Mouse (Mus musculus) midbrain, embryonic 11.5 days (tissue): Measurements from ENCODE around the gene Sf3a3. TPM values are rescaled to one million over a fixed set of nuclear protein-coding genes. Genes with fewer than 3 reads are reported as not detected.

ENCODE experiments used
- ATAC-seq: fragments of 200-750 bp; cut with Nextera tagmentation; 2 replicates; pipeline ENCODE4 v1.8.0; 2017; ENCODE audit warnings: moderate TSS enrichment, moderate library complexity; ENCODE audit not compliant: low FRiP score
- DNase-seq: peaks from one replicate; pipeline ENCODE4 v3.0.0; 2015; ENCODE audit warnings: low spot score; ENCODE audit errors: missing footprints
- H3K27ac ChIP-seq: fragments of 300-500 bp; sonication (generic); 2 replicates; pipeline ENCODE4 v1.5.1; 2014; ENCODE audit warnings: low read depth, low read length
- H3K27me3 ChIP-seq: fragments of 300-500 bp; sonication (generic); 2 replicates; pipeline ENCODE4 v1.6.1; 2014; ENCODE audit warnings: mild to moderate bottlenecking, low read length, moderate library complexity, mixed read lengths; ENCODE audit not compliant: control insufficient read depth, insufficient read depth
- H3K36me3 ChIP-seq: fragments of 300-500 bp; sonication (generic); 2 replicates; pipeline ENCODE4 v1.6.1; 2014; ENCODE audit warnings: mild to moderate bottlenecking, low read length, moderate library complexity, mixed read lengths; ENCODE audit not compliant: control insufficient read depth, insufficient read depth
- H3K4me1 ChIP-seq: fragments of 300-500 bp; sonication (generic); 2 replicates; pipeline ENCODE4 v1.6.1; 2014; ENCODE audit warnings: low read length; ENCODE audit not compliant: control insufficient read depth, insufficient read depth
- H3K4me2 ChIP-seq: fragments of 300-500 bp; sonication (generic); 2 replicates; pipeline ENCODE4 v1.6.1; 2014; ENCODE audit warnings: mild to moderate bottlenecking, moderate library complexity
- H3K4me3 ChIP-seq: fragments of 300-500 bp; sonication (generic); 2 replicates; pipeline ENCODE4 v1.5.1; 2014; ENCODE audit warnings: low read depth, low read length
- H3K9ac ChIP-seq: fragments of 300-500 bp; sonication (generic); 2 replicates; pipeline ENCODE4 v1.6.1; 2014; ENCODE audit warnings: low read length
- H3K9me3 ChIP-seq: fragments of 300-500 bp; sonication (generic); 2 replicates; pipeline ENCODE4 v1.6.1; 2016; ENCODE audit warnings: low read length; ENCODE audit not compliant: control insufficient read depth
- WGBS: fragments of 180-500 bp; shearing (Covaris S2); extraction: QIAGEN DNeasy Blood & Tissue Kit; methylation state at CpG from one replicate; pipeline ENCODE4 v1.1.7; 2014; 5-methylcytosine and 5-hydroxymethylcytosine counted together
- polyA plus RNA-seq: library from polyadenylated mRNA; unstranded; fragments of >200 nt; fragmentation: Nextera tagmentation; extraction: Ambion mirVana; gene quantifications from 2 replicates; pipeline ENCODE4 v1.2.1, GENCODE M21; 2014

Gene Sf3a3
- polyA plus RNA-seq, 1 experiment from 2014 or later, result 221 TPM

DNA sequence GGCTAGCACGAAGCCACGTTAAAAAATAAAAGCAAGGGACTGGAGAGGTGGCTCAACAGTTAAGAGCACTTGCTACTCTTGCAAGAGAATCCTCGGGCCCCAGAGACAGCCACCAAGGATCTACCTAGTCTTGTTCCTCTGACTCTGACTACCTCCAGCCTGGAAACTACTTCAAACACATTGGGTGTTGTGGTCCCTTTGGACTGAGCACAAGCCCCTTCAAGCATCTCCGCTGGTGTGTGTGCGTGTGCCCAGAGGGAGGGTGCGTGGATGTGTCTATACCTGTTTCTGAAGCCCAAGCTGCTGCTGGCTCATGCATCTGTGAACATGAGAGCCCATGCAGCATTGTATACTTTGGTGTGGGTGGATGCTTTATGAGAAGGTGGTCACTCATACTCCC lies 38.6 kb upstream of the Sf3a3 start:
- ATAC-seq, result no peak
- 90% methylated on average over 6 of the region's 6 CpGs for WGBS
- Histone ChIP-seq H3K9ac (no peak overlapping the region), H3K4me1 (peaks cover 29% of the 10 kb centered on the region), H3K4me2 (no peak overlapping the region), H3K27ac (no peak overlapping the region), H3K36me3 (no peaks in the 10 kb centered on the region), H3K9me3 (no peaks in the 10 kb centered on the region), H3K4me3 (no peak overlapping the region), H3K27me3 (no peaks in the 10 kb centered on the region; the same call in 1 of the 2 replicates)
- DNase-seq, result no peak

DNA sequence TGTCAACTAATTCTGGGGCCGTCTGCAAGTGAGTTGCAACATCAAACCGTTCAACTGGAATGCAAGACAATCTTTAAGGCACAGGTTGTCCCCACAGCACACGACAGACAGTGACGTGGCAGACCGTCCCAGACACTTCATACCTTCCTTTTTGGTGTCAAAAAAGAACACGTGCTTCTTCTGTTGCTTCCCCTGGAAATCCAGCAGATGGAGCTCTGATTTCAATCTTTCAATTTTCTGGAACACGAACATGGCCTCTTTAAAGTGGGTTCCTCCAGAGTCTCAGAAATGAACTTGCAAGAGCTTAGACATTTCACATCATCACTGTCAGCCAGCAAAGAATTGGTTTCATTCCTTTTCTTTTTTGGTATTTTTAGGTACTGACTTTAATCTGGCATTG lies 32.3 kb upstream of the Sf3a3 start:
- no peak for DNase-seq
- no peaks in the 10 kb centered on the region for H3K9me3 ChIP-seq
- no peak overlapping the region for H3K27ac ChIP-seq
- no peaks in the 10 kb centered on the region for H3K27me3 ChIP-seq
- H3K36me3 ChIP-seq, result peaks cover 3% of the 10 kb centered on the region; the same call in 1 of the 2 replicates
- WGBS, result 67% methylated on average over 7 of the region's 7 CpGs
- no peak overlapping the region for H3K4me3 ChIP-seq
- H3K9ac ChIP-seq, result no peak overlapping the region
- no peak for ATAC-seq
- no peak overlapping the region for H3K4me2 ChIP-seq
- no peaks in the 10 kb centered on the region for H3K4me1 ChIP-seq

DNA sequence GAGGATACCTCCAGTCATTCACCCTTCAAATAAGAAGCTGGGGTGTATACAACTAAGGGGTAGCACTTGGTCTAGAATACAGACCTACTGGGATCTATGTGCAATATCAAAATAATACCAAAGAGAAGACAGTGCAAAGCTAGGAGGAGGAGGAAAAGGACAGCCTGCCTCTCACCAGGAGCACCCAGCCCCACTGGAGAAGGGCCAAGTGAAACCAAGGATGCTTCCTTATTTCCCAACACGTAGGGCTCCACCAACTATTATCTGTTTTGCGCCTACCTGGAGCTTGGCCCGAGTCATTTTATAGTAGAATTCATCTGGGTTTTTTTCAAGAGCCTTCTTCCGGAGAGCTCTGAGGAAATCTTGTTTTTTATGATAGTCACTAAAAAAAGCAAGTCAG lies 31.1 kb upstream of the Sf3a3 start:
- Histone ChIP-seq H3K27me3 (no peaks in the 10 kb centered on the region), H3K36me3 (peaks cover 3% of the 10 kb centered on the region; the same call in 1 of the 2 replicates), H3K9me3 (no peaks in the 10 kb centered on the region), H3K4me2 (no peak overlapping the region), H3K9ac (no peak overlapping the region), H3K4me1 (no peaks in the 10 kb centered on the region), H3K27ac (no peak overlapping the region), H3K4me3 (no peak overlapping the region)
- ATAC-seq, result no peak
- no peak for DNase-seq
- WGBS, result 88% methylated on average over 4 of the region's 4 CpGs

DNA sequence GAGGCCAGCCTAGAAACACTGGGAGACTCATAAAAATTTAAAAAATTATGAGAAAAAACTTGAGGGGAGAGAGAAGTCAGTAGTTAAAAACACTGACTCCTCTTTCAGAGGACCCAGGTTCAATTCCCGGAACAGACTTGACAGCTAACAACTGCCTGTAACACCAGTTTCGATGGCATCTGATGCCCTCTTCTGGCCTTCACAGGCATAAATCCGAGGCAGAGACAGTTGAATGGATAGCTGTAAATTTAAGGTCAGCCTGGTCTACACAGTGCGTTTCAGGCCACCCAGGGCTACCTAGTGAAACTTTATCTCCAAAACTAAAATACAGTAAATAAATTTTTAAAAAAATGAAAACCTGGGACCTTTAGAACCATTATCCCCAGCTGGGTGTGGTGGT lies 29.6 kb upstream of the Sf3a3 start:
- ATAC-seq (no peak), DNase-seq (no peak)
- H3K27me3 ChIP-seq, result no peaks in the 10 kb centered on the region
- H3K9ac ChIP-seq, result no peak overlapping the region
- H3K4me1 ChIP-seq, result no peaks in the 10 kb centered on the region
- H3K4me2 ChIP-seq, result no peak overlapping the region
- peaks cover 3% of the 10 kb centered on the region; the same call in 1 of the 2 replicates for H3K36me3 ChIP-seq
- no peak overlapping the region for H3K4me3 ChIP-seq
- 81% methylated on average over 4 of the region's 4 CpGs for WGBS
- H3K9me3 ChIP-seq, result no peaks in the 10 kb centered on the region
- H3K27ac ChIP-seq, result no peak overlapping the region

DNA sequence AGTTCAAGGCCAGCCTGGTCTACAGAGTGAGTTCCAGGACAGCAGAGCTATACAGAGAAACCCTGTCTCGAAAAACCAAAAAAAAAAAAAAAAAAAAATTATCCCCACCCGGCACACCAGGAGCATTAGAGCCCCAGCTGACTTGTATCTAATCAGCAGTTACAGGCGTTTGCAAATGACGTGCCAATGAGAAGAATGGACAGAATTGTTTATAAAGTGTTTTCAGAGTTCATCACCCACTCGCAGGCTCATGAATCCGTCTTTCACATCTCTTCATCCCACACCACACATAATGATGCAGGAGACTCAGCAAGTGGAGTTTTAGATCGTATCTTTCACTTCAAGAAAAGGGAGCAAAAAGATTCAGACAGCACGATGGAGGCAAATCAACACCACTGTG lies 29.1 kb upstream of the Sf3a3 start:
- 92% methylated on average over 8 of the region's 8 CpGs for WGBS
- no peak overlapping the region for H3K27ac ChIP-seq
- H3K4me1 ChIP-seq, result no peaks in the 10 kb centered on the region
- no peak overlapping the region for H3K4me2 ChIP-seq
- H3K9ac ChIP-seq, result no peak overlapping the region
- peaks cover 3% of the 10 kb centered on the region; the same call in 1 of the 2 replicates for H3K36me3 ChIP-seq
- no peak overlapping the region for H3K4me3 ChIP-seq
- ATAC-seq (no peak), DNase-seq (no peak)
- H3K27me3 ChIP-seq, result no peaks in the 10 kb centered on the region
- H3K9me3 ChIP-seq, result no peaks in the 10 kb centered on the region

DNA sequence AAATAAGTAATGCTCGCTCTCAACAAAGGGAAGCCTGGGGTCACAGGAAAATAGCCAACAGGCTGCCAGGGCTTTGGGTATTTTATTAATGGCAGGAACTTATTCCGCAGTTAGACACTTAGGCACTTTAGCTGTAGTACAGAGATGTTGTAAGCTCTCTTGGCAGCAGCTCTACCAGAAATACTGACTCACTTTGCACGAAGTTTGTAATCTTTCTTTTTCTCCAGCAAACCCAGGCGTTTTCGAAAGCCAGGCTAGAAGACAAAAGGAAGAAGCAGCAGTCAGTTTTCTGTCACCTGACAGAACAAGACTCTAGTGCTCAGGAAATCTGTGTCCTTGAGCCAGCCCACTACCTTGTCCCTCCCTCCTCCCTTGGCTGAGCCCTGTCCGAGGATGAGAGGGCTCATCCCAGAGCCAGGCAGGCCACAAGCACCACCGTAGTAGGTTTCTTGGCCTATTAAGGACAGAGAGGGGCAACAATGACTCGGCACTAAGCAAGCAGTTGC lies 28.6 kb upstream of the Sf3a3 start:
- Histone ChIP-seq H3K4me1 (no peaks in the 10 kb centered on the region), H3K36me3 (peaks cover 3% of the 10 kb centered on the region; the same call in 1 of the 2 replicates), H3K9me3 (no peaks in the 10 kb centered on the region), H3K4me3 (no peak overlapping the region), H3K27ac (no peak overlapping the region), H3K27me3 (no peaks in the 10 kb centered on the region), H3K4me2 (no peak overlapping the region), H3K9ac (no peak overlapping the region)
- ATAC-seq, result no peak
- 93% methylated on average over 8 of the region's 8 CpGs for WGBS
- DNase-seq, result no peak

DNA sequence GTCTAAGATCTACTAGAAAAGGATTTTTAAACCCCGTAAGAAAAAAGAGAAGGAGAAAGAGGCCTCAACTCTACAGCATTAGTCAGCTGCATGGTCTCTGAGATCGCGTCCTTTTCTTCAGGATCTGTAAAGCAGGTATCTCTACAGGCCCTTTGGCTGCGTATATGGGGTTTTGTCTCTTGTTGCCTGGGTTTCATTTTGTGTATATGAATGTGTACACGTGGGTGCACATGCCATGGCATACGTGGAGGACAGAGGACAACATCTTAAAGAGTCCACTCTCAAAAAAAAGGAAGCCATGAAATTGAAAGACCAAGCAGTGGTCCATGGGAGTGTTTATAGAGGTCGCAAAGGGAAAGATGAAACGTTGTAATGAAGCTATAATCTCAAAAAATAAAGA lies 23.1 kb upstream of the Sf3a3 start:
- WGBS, result 92% methylated on average over 8 of the region's 8 CpGs
- peaks cover 4% of the 10 kb centered on the region for H3K27me3 ChIP-seq
- H3K9ac ChIP-seq, result no peak overlapping the region
- H3K4me1 ChIP-seq, result peaks cover 14% of the 10 kb centered on the region
- H3K9me3 ChIP-seq, result no peaks in the 10 kb centered on the region
- no peak overlapping the region for H3K4me3 ChIP-seq
- H3K4me2 ChIP-seq, result no peak overlapping the region
- DNase-seq, result no peak
- H3K36me3 ChIP-seq, result no peaks in the 10 kb centered on the region
- no peak for ATAC-seq
- no peak overlapping the region for H3K27ac ChIP-seq

DNA sequence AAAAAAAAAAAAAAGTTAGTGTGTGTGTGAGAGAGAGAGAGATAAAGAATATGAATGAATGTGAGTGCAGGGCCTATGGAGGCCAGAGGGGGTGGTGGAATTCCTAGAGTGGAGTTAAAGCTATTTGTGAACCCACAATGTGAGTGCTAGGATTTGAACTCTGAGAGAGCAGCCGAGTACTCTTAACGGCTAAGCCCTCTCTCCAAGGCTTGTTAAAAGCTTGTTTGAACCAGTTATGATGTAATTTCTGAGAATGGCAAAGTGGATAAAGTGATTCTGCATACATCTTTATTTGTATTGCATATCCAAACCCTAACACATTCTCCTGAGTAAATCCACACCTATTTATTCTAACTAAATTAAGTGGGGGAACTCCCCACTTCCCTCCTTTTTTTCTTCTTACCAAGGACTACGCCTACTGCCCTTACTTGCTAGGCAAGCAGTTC lies 22.1 kb upstream of the Sf3a3 start:
- Histone ChIP-seq H3K9me3 (no peaks in the 10 kb centered on the region), H3K36me3 (no peaks in the 10 kb centered on the region), H3K4me2 (peak overlapping the region; percentile 68), H3K27ac (no peak overlapping the region), H3K4me3 (peak overlapping the region; percentile 91), H3K27me3 (peaks cover 4% of the 10 kb centered on the region), H3K4me1 (peaks cover 14% of the 10 kb centered on the region), H3K9ac (peak overlapping the region; percentile 88)
- 68% methylated on average over 3 of the region's 3 CpGs for WGBS
- ATAC-seq (no peak), DNase-seq (no peak)

DNA sequence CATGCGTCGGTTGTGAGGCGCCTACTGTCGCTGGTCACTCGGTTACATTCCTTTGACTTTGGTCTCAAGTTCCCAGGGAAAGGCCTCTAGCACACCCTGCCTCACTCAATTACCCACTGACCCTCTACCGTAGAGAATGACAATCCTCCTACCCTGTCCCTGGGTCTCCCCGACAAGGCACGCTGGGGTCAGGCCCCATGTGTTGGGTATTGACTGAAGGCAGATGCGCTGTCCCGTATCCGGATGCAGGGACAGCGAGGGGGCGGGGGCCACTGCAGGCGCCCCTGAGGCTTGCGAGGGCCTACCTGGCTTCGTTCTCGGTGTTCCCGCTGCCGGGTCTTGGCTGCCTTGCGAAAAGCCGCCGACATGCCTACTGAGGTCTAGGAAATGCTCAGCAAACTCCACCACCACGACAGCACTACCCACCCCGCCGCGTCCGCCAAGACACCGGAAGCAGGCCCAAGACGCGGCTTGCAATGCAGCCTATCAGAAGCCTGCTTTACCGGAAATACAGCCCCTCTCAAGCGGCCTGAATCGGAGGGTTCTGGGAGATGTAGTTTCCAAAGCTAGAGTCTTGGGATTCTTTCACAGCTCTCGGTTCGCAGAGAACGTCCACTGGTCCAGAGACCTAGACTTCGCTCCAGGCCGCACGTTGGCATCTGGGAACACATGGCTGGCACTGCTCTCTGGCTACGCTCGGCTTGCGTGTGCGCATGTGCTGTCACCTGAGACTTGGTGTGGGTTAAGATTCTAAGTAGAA lies 21.3 kb upstream of the Sf3a3 start, which contains the start of gene Utp11:
TSS of gene Utp11 (minus strand) at position 466 of the 760 bp plus-strand sequence.
- peak; percentile 98 for DNase-seq
- no peaks in the 10 kb centered on the region for H3K9me3 ChIP-seq

More for the DNA sequence above, 21.3 kb upstream of the Sf3a3 start, which contains the start of gene Utp11:
- peak; percentile 96 for ATAC-seq
- Histone ChIP-seq H3K36me3 (no peaks in the 10 kb centered on the region), H3K4me3 (peak within 1 kb of the TSS; percentile 91), H3K27ac (peak within 1 kb of the TSS; percentile 45), H3K4me1 (peaks cover 14% of the 10 kb centered on the region), H3K27me3 (peaks cover 4% of the 10 kb centered on the region), H3K4me2 (peak within 1 kb of the TSS; percentile 68), H3K9ac (peak within 1 kb of the TSS; percentile 88)
- under 1% methylated on average over 43 of the region's 43 CpGs for WGBS
